Mouse (Mus musculus): ENCODE measurements around the gene Psors1c2.

DNA sequence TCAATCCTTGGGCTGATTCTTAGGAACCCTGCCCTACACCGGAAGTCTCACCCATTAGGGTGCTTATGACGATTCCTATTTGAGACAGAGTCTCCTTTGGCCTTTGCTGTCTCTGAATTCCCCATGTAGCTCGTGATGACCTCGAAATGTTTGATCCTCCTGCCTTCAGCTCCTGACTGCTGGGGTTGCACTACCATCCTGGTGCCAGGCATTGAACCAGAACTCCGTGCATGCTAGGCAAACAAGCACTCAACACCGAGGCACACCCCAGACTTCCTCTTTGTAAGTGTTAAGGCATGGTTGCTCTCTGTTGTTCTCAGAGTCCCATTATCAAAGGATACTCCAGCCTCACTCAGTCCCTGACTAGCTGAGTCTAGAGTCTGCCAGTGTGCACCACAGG is 11.0 kb downstream of the Psors1c2 start:
- TF ChIP-seq GATA1 (IDR thresholded peaks at IDR 0.05; ENCODE audit: borderline replicate concordance, low read length): no peak
- TF ChIP-seq FLI1 (IDR thresholded peaks at IDR 0.05; ENCODE audit: low read length): no peak

Data from megakaryocyte, embryonic 14.5 days (primary cell).